Mouse (Mus musculus) brain, embryonic 18.5 days (tissue): ENCODE data around the gene Smpd3.
"Not testable (repeated sequence)": the region's sequence is repeated elsewhere in the genome, so short reads cannot be mapped to it uniquely, and the experiment has no call there.

Experiments
- DNase-seq: peaks from one replicate; pipeline ENCODE4 v3.0.0-alpha.2; 2012; ENCODE audit warnings: low read depth, low spot score

Gene Smpd3

DNA sequence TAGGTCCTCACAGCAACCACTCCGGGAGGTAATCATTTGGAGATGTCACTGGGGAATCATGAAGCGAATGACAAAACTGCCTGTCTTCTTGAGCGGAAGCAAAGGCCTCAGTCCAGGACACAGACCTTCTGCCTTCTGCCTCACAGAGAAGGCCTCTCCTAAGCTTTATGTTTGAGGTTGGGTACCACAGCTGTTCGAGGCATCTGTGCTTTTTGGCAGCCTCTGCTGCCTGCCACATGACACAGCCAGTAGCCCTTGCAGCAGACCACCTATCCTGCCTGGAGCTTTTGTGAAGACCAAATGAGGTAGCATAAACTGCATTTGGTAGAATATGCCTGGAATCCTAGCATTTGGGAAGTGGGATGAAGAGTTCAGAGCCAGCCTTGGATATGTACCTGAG lies 11.2 kb downstream of the Smpd3 start:
- no peak for DNase-seq

DNA sequence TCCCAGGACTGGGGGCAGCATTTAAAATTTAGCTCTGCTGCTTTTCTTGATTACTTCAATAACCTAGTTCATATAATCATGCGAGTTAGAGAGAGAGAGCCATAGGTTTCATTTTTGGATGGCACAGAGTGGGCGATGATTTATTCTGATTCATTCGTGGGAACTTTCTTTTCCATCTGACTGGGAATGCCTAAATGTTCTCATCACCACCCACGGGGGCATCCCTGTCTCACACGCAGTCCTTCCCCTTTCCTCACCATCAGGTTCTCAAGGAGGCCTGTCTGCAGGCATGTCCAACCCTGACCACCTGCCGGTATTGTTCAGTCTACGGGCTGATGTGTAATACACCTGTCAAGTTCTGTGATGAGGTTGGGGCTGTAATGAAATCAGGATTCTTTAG lies 16.4 kb downstream of the Smpd3 start:
- no peak for DNase-seq

DNA sequence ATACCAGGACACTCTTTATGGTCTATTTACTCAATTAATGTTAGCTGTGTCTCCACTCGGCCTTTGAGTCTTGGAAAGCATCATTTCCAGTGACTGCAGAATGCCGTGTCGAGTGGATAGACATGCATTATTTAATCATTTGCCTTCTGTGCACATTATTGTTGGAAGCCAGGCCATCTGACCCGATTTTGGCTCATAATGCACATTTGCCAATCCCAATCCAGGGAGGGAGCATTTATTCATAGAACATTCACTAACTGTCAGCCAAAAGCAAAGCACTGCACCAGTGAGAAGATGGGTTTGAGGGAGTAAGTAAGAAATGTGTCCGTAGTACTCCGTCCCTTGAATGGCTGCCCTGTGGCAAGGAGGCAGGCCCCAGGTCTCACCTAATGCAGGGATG lies 17.8 kb downstream of the Smpd3 start:
- DNase-seq, result no peak

DNA sequence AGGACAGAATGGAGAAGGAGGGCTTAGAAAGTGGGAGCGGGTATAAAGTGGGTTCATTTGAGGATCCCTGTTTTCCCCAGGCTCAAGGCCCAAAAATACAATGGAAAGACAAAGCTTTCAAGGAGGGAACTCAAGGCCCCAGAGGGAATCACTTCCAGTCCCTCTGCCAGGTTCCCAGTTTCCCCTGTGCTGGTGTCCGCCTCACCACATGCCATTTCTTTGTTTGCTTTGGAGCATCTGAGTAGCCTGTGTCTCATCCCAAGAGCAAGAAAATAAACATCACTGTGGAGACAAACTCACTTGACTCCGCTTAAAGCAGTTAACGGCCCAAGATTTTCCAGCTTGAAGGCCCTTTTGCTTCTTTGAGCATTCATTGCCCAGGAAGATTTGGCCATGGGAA lies 20.7 kb downstream of the Smpd3 start:
- DNase-seq, result no peak

DNA sequence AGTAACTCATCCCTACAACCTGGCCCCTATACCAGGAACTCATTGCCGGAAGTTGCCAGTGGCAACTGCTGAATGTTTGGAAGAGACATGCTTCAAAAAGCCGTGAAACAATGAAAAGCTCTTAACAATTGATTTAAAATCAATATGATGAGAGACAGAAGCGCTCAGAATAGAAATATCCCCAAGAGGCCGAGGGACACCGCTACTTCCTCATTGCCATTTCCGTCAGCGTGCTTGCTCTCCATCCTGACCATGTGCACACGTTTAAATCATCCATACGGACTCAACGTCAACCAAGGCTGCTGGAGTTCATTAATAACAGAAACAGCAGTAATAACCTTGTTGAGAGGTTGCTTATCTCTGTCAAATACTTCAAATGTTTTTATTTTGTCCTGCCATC lies 21.3 kb downstream of the Smpd3 start:
- no peak for DNase-seq

DNA sequence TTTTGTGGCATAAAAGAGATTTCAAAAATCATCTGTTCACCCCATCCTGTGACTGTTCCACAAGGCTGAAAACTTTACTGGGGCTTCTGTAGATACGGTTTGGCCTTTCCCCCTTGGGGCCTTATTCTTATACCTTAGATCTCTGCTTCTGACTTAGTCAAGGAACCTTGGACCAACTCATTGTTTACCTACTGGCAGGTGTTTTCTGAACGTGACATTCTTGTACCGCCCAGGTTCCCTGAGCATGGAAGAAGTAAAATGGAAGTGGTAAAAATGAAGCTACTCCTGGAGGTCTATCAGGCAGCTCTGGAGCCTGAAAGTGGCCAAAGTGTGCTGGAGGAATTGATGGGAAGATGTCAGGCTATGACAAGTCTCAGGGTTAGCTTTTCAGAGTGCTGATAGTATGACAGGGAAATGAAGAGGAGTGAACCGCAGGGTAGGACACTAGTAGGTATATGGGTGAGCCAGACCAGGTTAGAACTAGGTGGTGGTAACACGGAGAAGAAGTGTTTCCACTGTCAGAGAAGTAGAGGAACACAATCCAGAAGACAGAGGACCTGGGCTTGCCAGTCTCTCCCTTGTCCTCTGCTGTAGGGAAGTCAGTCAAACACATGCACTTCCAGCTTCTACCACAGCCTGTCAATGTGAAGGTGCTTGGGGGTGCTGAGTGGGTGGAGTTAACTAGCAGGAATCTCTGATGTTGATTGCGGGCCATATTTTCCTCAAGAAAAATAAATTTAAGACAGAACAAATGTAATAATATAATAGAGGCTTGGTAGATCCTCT lies 22.2 kb downstream of the Smpd3 start:
- DNase-seq, result no peak

DNA sequence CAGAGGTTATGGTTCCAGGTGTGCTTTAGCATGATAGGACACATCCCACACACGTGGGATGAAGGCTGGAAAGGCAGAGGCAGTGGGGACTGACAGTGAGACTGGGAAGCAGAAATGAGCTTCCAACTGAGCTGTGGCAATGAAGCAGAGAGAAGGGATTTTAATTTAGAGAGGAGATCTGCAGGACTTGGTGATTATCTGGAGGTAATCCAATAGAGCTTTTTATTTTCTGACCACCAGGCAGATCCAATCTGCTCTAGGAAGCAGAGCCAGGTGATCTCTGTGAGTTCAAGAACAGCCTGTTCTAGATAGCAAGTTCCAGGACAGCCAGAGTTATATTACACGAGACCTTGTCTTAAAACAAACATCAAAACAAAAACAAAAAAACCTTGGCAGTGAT lies 24.0 kb downstream of the Smpd3 start:
- no peak for DNase-seq

DNA sequence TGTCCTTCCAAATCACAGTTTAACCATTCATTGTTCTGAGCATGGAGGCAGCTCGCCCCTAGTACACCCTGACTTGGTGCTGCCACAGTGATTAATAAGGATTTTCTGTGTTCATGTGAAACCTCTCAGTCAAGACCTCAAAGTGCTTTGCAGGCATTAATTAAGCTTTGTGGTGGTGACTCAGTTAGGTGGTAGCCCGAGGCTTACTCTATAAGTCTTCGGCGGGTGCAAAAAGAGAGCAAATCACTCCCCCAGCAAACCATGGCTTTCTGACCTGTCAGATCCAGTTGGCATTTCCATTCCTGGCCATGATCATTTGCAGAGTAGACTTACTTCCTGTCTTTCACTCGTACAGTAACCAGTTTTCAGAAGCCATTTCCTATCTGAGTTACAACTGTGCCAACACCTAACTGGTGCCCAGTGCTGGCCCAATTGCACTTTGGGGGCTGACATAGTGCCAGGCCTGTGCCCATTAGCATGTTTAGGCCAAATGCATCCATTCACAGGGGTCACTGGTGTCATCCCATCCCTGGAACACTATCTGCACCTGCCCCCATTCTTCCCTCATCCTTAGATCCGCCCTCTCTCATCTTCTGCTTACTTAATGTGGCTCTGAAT lies 24.6 kb downstream of the Smpd3 start:
- no peak for DNase-seq

DNA sequence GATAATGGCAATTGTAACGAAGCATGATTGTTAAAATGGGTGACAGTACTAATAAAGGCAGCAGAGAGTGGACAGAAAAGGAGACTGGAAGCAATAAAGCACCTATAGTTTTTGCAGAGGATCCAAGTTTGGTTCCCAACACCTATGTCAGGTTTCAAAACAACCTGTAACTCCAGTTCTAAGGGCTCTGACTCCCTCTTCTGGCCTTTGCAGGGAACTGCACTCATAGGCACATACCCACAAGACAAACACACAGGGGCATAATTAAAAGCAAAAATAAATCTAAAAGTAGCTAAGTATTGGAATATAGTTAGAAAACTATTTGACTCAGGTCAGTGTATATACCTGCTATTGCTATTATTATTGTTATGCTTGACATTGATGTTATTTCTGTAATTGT lies 25.8 kb downstream of the Smpd3 start:
- DNase-seq, result no peak

DNA sequence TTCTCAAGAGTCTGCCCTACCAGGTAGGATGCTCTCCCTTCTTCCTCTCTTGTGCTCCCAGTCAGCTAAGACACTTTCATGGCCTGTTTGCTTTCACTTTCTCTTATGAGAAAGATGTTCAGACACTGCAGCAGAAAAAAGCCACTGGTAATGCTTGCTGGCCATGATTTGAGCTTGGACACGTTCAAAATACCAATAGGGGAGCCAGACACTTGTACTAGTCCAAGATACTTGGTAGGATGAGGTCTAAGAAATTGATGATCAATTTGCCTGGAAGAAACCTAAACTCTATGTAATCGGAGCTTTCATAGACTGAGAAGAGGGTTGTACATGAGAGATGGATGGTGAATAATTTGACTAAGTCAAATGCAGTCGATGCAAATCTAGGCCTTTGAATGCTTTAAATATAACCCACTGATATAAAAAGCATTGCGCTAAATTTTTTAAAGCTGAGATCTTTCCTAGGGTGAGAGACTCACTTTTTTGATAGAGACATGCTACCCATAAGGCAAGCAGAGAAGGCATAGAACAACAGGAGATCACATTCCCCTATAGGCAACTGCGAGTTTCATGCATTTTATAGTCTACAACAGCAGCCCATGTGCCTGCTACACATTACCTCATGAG lies 27.6 kb downstream of the Smpd3 start:
- DNase-seq, result no peak

DNA sequence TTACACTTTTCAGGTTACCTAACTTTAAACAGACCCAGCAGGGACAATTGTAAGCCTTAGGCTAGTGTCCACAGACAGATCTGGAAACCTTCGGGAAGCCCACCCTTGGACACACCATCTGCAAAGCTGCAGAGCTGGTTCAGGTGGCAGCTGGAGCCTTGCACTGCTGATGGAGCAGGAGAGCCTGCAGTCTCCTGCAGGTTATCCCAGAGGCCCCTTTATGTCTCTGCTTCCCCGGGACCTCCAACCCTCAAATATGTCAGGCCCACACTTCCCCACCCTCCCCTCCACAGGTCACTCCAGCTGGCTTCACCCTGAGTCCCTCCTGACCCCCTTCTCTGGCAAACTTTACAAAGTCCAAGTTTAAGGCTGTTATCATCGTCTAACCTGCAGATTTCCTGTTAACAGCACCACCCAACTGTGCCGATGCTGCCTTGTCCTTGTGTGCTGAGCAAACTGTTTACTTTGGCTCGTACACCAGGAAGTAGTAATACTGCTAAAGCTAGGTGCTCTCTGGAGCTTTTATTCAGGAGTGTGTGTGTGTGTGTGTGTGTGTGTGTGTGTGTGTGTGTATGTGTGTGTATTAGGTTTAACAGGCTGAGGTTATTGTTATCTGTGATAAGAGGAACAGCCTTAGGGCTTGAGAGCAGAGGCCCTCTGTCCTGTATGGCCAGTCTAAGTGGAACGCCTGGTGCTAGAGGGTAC lies 29.6 kb downstream of the Smpd3 start:
- DNase-seq, result not testable (repeated sequence)

DNA sequence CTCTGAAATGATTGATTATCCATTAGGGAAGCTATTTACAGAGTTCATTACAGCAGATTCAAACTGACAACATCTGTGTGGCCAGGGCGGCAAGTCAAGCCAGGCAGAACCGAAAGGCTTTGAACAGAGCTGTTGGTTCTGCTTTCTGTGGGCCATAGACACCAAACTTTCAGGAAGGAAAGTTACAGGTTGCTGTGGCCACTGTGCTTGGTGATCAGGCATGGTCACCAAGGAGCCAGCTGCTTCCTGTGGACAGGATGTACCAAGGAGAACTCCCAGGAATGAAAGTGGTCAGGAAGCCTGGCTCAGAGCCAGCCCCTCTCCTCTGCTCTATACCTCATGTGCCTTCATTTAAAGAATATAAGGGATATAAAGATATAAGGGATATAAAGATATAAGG lies 30.2 kb downstream of the Smpd3 start:
- DNase-seq, result no peak

DNA sequence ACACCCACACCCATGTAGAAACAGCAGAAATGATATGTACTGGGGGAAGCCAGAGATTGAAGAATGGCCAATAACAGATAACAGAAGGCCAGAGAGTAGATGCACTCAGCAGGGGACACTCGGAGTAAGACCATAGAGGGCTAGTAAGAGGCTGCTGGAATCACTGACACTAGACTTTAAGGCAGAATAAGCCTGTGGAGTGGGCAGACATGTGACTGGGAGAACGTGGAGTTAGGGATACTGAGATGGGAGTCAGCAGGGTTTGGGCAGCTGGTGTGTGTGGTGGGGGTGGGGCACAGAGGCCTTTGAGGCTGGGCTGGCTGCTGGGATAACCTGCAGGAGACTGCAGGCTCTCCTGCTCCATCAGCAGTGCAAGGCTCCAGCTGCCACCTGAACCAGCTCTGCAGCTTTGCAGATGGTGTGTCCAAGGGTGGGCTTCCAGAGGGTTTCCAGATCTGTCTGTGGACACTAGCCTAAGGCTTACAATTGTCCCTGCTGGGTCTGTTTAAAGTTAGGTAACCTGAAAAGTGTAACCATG lies 31.0 kb downstream of the Smpd3 start:
- not testable (repeated sequence) for DNase-seq

DNA sequence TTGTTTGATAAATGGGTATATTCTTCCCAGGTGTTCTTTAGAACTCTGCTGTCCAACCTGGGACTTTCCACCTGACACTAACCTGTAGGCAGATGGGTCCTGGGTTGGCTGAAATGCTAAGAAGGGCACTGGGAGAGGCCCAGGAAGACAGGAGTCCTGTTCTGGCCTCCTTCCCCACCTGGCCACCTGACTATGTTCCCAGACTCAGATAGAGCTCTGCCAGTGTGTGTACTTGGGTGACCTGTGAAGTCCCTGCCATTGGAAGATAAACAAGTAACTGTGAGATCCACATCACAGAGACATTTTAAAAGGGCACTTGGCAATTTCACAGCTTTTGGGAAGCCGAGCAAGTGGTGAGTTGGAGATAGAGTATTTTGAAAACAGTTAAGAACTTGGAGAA lies 31.7 kb downstream of the Smpd3 start:
- DNase-seq, result no peak

DNA sequence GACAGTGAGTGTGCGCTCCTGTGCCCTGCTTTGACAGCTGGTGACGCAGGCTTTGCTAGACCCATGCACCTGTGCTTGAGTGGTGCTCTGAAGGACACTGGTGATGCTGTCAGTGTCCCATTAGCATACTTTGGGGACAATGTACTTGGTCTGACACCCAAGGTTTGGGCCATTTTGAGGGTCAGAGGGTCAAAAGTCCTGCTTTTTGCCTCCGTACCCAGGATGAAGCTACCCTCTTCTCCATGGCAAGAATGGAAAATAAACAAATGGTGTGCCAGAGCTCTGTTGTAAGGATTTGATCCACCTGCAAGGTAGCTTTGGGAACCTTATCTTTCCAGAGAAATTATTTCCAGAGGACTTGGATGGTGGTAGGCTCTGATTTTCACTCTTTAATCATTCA lies 32.5 kb downstream of the Smpd3 start:
- DNase-seq, result no peak

DNA sequence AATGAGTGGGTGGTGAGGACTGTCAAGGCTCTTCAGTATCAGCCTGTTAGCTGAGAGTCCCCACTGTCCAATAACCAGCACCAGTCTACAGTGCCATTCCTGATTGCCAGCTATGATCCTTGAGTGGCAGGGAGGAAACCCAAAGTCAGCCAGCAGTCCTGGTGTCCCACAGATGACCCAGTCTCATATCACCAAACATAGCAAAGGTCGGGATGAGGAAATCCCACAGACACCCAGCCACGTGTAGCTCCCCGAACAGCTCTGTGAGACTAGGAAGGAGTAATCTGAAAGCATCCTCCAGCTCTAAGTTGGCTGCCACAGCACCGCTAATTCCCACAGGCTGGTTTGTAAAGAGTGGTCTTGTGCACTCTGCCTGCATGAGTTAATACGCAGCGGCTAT lies 33.5 kb downstream of the Smpd3 start:
- no peak for DNase-seq

DNA sequence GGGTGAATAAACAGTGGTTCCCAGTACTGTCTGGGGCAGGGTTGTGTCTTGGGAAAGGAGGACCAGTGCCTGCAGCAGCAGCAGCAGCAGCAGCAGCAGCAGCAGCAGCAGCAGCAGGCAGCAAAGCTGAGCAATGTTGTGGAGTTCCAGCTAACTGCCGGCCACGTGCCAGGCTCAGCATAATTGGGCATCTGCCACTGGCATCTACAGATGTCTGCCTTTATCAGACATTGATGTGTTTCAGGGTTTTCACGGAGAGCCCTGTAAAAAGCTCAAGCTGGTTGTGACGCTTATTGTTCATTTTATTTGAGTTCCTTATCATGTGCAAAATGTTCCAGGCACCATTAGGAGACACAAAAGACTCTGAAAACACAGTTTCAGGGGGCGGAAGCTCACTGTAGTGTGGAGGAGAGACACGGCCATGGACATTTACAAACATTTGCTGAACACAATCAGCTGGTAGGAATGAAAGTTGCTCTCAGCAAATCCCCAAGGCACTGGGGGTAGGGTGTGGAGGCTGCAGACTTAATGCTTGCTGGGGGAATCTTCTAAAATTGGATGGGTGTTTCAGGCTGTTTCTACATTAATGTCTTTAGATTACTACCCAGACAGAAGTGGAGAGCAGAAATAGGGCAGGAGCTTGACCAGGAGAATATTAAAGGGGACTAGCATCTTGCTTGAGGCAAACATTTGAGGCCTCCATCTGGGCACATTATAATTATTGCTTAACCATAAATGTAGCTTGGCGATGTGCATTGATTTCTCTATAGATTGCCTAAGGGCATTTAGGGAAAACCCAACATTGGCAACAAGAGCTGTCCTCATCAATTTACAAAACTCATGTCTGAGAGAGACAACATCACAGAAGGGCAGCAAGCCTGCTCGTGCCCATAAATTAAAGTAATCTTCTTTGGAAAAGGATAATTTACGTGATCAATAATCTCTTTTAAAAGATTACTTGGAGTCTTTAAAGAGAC lies 36.8 kb downstream of the Smpd3 start:
- peak; percentile 30 for DNase-seq

DNA sequence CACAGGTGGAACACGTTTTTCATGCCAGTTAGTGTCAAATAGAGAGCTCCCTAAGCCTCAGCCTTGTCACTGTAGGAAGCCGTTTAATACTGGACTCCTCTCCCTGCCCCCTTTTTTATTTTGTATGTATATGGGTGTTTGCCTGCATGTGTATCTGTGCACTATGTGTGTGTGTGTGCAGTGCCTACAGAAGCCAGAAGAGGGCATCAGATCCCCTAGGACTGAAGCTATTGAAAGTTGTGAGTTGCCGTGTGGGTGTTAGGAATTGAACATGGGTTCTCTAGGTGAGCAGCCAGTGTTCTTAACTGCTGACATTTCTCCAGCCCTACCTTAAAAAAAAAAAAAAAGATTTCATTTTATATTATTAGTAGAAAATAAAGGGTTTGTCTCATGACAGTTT lies 38.1 kb downstream of the Smpd3 start:
- no peak for DNase-seq

DNA sequence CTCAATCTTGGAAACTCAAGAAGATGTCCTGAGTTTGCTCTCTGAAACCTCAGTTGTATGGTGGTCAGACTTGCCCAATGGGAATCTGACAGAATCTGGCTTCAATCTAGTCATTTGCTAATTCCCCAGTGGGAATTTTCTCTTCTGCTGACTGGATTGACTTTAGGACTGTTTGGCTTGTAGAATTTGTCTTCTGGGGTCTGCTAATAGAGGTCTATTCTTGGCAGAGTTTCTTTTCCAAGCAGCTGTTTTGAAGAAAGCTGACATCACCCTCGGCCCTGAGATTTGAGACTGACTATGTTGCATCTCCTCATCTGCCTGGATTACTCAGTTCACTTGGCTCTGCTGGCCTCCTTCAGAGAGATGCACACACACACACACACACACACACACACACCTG lies 38.9 kb downstream of the Smpd3 start:
- no peak for DNase-seq

DNA sequence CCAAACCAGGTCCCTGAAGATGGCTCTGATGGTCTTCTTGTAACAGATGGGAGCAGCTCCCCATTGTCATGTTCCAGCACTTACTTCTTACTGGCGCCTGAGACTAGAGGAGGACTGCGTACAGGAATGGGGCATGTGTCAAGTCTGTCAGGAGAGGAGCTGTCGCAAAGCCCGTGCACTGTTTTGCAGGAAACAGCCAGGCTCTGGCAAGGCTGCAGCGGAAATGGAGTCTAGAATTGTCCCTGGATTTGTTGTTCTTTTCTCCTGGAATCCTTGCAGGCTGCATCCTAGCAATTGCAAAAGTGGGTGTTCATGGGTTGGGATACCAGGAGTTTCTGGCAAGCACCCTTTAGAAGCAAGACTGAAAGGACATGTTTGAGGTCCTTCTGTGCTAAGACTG lies 39.5 kb downstream of the Smpd3 start:
- no peak for DNase-seq
